Mouse (Mus musculus) testis, adult 2 months (tissue): ENCODE results near the gene Bmp4.

Experiments used
- CTCF ChIP-seq: fragments of 200-500 bp; IDR thresholded peaks from 2 replicates; pipeline ENCODE4 v1.5.1; 2012; ENCODE audit warnings: low read depth, mild to moderate bottlenecking, inconsistent platforms, low read length, moderate library complexity; ENCODE audit not compliant: control insufficient read depth, insufficient read depth, insufficient replicate concordance
- POLR2A ChIP-seq: fragments of 200-500 bp; IDR thresholded peaks from 2 replicates; pipeline ENCODE4 v1.6.1; 2012; ENCODE audit warnings: low read depth, mild to moderate bottlenecking, inconsistent platforms, low read length, moderate library complexity; ENCODE audit not compliant: control insufficient read depth

DNA sequence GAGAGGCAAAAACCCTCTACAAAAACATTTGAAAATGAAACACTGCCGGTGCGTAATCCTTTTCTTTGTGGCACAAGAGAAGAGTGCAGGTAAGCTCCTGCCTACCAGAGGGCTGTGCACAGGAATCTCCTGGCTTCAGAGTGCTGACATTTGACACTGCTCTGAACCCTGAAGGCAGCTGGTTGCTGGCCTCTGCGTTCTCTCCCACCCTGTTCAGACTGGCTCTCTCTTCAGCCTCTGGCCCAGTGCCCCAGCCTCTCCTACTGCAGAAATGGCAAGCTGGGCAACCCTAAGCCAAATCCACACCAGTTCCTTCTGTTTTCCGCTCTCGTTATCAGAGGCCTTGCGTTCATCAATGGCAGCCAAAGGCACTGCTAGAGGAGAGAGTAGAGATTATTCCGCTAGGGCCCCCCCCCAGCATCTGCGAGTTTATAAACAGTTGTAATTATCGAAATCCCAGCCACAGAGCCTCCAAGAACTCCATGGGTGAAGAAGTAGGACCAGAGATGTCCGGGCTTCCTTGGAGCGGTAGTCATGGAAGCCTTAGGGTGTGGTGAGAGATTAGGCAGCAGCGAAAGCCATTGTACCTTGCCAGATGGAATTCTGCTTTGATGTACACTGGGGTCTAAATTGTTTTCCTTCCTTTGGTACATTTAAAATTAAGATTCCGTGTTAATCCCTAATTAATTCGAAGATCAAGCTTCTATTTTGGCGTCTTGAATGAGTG lies 28.1 kb upstream of the Bmp4 start:
- TF ChIP-seq CTCF (no peak), POLR2A (no peak)
